Mouse (Mus musculus): ENCODE data around the gene Astl. TPM values are rescaled to one million over a fixed set of nuclear protein-coding genes. Genes with fewer than 3 reads are reported as not detected.
"Not testable (repeated sequence)": the region's sequence is repeated elsewhere in the genome, so short reads cannot be mapped to it uniquely, and the experiment has no call there.

Gene Astl
- not detected in 2 replicates for polyA plus RNA-seq (2015; fragmentation: Nextera tagmentation; extraction: Ambion mirVana)

- Histone ChIP-seq H3K36me3 (no peaks in the 10 kb centered on the region), H3K9ac (no peak within 1 kb of the TSS), H3K27me3 (peaks cover 14% of the 10 kb centered on the region), H3K9me3 (replicated peaks) (no peaks in the 10 kb centered on the region), H3K4me3 (replicated peaks) (peak within 1 kb of the TSS; percentile 60), H3K27ac (no peak within 1 kb of the TSS), H3K4me2 (peak within 1 kb of the TSS; percentile 86), H3K4me1 (peaks cover 45% of the 10 kb centered on the region)
- 83% methylated on average over 4 of the region's 4 CpGs for WGBS
- ATAC-seq (replicated peaks; ENCODE audit: low FRiP score), result no peak
Observed at GRCm38 (mm10) chr2:127338416-127338815, at the start of gene Astl. Astl (plus strand) TSS chr2:127338639.

GRCm38 (mm10) chr2:127292250-127292649 lies 46.2 kb upstream of the Astl start:
- 0 out of 2 replicates have a peak, but pooled peaks cover 2% of the 10 kb centered on the region for H3K4me1 ChIP-seq
- H3K9ac ChIP-seq, result no peak overlapping the region
- no peak overlapping the region for H3K4me2 ChIP-seq
- no peaks in the 10 kb centered on the region for H3K27me3 ChIP-seq
- no peaks in the 10 kb centered on the region for H3K9me3 ChIP-seq (replicated peaks)
- peak; percentile 76 for ATAC-seq (replicated peaks; ENCODE audit: low FRiP score)
- no peak overlapping the region for H3K4me3 ChIP-seq (replicated peaks)
- 46% methylated on average over 4 of the region's 4 CpGs for WGBS
- H3K27ac ChIP-seq, result peak overlapping the region; percentile 72
- H3K36me3 ChIP-seq, result peaks cover 78% of the 10 kb centered on the region

GRCm38 (mm10) chr2:127297001-127297805 lies 41.2 kb upstream of the Astl start:
- Histone ChIP-seq H3K36me3 (peaks cover 89% of the 10 kb centered on the region), H3K4me2 (no peak overlapping the region), H3K27ac (no peak overlapping the region), H3K27me3 (no peaks in the 10 kb centered on the region), H3K4me1 (no peaks in the 10 kb centered on the region), H3K4me3 (replicated peaks) (no peak overlapping the region), H3K9me3 (replicated peaks) (no peaks in the 10 kb centered on the region), H3K9ac (no peak overlapping the region)
- WGBS, result 86% methylated on average over 7 of the region's 7 CpGs
- no peak for ATAC-seq (replicated peaks; ENCODE audit: low FRiP score)

GRCm38 (mm10) chr2:127298056-127298455 lies 40.4 kb upstream of the Astl start:
- no peak overlapping the region for H3K4me3 ChIP-seq (replicated peaks)
- H3K9ac ChIP-seq, result no peak overlapping the region
- H3K27ac ChIP-seq, result no peak overlapping the region
- no peaks in the 10 kb centered on the region for H3K4me1 ChIP-seq
- H3K4me2 ChIP-seq, result no peak overlapping the region
- peaks cover 83% of the 10 kb centered on the region for H3K36me3 ChIP-seq
- 97% methylated on average over 1 of the region's 1 CpGs for WGBS
- no peaks in the 10 kb centered on the region for H3K9me3 ChIP-seq (replicated peaks)
- no peak for ATAC-seq (replicated peaks; ENCODE audit: low FRiP score)
- H3K27me3 ChIP-seq, result no peaks in the 10 kb centered on the region

- H3K36me3 ChIP-seq, result peaks cover 58% of the 10 kb centered on the region
Observed at GRCm38 (mm10) chr2:127300701-127301100, 37.7 kb upstream of the Astl start.

GRCm38 (mm10) chr2:127301883-127302282 lies 36.6 kb upstream of the Astl start:
- Histone ChIP-seq H3K27ac (no peak overlapping the region), H3K9me3 (replicated peaks) (no peaks in the 10 kb centered on the region), H3K9ac (no peak overlapping the region), H3K4me3 (replicated peaks) (no peak overlapping the region), H3K27me3 (no peaks in the 10 kb centered on the region), H3K36me3 (peaks cover 46% of the 10 kb centered on the region), H3K4me2 (no peak overlapping the region), H3K4me1 (no peaks in the 10 kb centered on the region)
- WGBS, result 93% methylated on average over 3 of the region's 3 CpGs
- ATAC-seq (replicated peaks; ENCODE audit: low FRiP score), result no peak

More at GRCm38 (mm10) chr2:127300701-127301100, 37.7 kb upstream of the Astl start:
- Histone ChIP-seq H3K27me3 (no peaks in the 10 kb centered on the region), H3K4me1 (no peaks in the 10 kb centered on the region), H3K9ac (no peak overlapping the region), H3K4me2 (no peak overlapping the region), H3K9me3 (replicated peaks) (no peaks in the 10 kb centered on the region), H3K4me3 (replicated peaks) (no peak overlapping the region), H3K27ac (no peak overlapping the region)
- no peak for ATAC-seq (replicated peaks; ENCODE audit: low FRiP score)
- WGBS, result 76% methylated on average over 3 of the region's 3 CpGs

- H3K4me1 ChIP-seq; H3K27me3 ChIP-seq; H3K9me3 ChIP-seq (replicated peaks); ATAC-seq (replicated peaks; ENCODE audit: low FRiP score); H3K27ac ChIP-seq; H3K9ac ChIP-seq; H3K4me2 ChIP-seq; H3K4me3 ChIP-seq (replicated peaks): not testable (repeated sequence)
- 88% methylated on average over 4 of the region's 4 CpGs for WGBS
- H3K36me3 ChIP-seq, result peaks cover 23% of the 10 kb centered on the region
Observed at GRCm38 (mm10) chr2:127304192-127304591, 34.2 kb upstream of the Astl start.

GRCm38 (mm10) chr2:127304609-127305210 lies 33.7 kb upstream of the Astl start:
- no peaks in the 10 kb centered on the region for H3K9me3 ChIP-seq (replicated peaks)
- WGBS, result 84% methylated on average over 3 of the region's 3 CpGs
- H3K4me3 ChIP-seq (replicated peaks), result no peak overlapping the region
- H3K27me3 ChIP-seq, result no peaks in the 10 kb centered on the region
- peaks cover 18% of the 10 kb centered on the region for H3K36me3 ChIP-seq
- no peak overlapping the region for H3K4me2 ChIP-seq
- H3K27ac ChIP-seq, result no peak overlapping the region
- no peak for ATAC-seq (replicated peaks; ENCODE audit: low FRiP score)
- no peaks in the 10 kb centered on the region for H3K4me1 ChIP-seq
- no peak overlapping the region for H3K9ac ChIP-seq

GRCm38 (mm10) chr2:127306123-127306522 lies 32.3 kb upstream of the Astl start:
- no peak for ATAC-seq (replicated peaks; ENCODE audit: low FRiP score)
- Histone ChIP-seq H3K9ac (no peak overlapping the region), H3K27me3 (no peaks in the 10 kb centered on the region), H3K27ac (no peak overlapping the region), H3K9me3 (replicated peaks) (no peaks in the 10 kb centered on the region), H3K4me3 (replicated peaks) (no peak overlapping the region), H3K4me2 (no peak overlapping the region), H3K36me3 (0 out of 2 replicates have a peak, but pooled peaks cover 5% of the 10 kb centered on the region), H3K4me1 (no peaks in the 10 kb centered on the region)

GRCm38 (mm10) chr2:127307179-127307578 lies 31.3 kb upstream of the Astl start:
- no peak overlapping the region for H3K9ac ChIP-seq
- H3K4me1 ChIP-seq, result no peaks in the 10 kb centered on the region
- H3K27ac ChIP-seq, result no peak overlapping the region
- no peaks in the 10 kb centered on the region for H3K27me3 ChIP-seq
- no peak overlapping the region for H3K4me3 ChIP-seq (replicated peaks)
- H3K9me3 ChIP-seq (replicated peaks), result peaks cover 4% of the 10 kb centered on the region; the same call in 1 of the 2 replicates
- 46% methylated on average over 3 of the region's 3 CpGs for WGBS
- ATAC-seq (replicated peaks; ENCODE audit: low FRiP score), result no peak
- no peak overlapping the region for H3K4me2 ChIP-seq
- H3K36me3 ChIP-seq, result no peaks in the 10 kb centered on the region

- H3K4me3 ChIP-seq (replicated peaks), result no peak overlapping the region
- no peaks in the 10 kb centered on the region for H3K36me3 ChIP-seq
- H3K4me2 ChIP-seq, result no peak overlapping the region
- H3K27me3 ChIP-seq, result no peaks in the 10 kb centered on the region
- H3K4me1 ChIP-seq, result no peaks in the 10 kb centered on the region
- peaks cover 4% of the 10 kb centered on the region; the same call in 1 of the 2 replicates for H3K9me3 ChIP-seq (replicated peaks)
- 93% methylated on average over 2 of the region's 2 CpGs for WGBS
- no peak overlapping the region for H3K9ac ChIP-seq
- no peak overlapping the region for H3K27ac ChIP-seq
- no peak for ATAC-seq (replicated peaks; ENCODE audit: low FRiP score)
Observed at GRCm38 (mm10) chr2:127308660-127309059, 29.8 kb upstream of the Astl start.

GRCm38 (mm10) chr2:127310246-127310645 lies 28.2 kb upstream of the Astl start:
- WGBS, result 40% methylated on average over 2 of the region's 2 CpGs
- H3K9me3 ChIP-seq (replicated peaks), result peaks cover 4% of the 10 kb centered on the region; the same call in 1 of the 2 replicates

More at GRCm38 (mm10) chr2:127310246-127310645, 28.2 kb upstream of the Astl start:
- Histone ChIP-seq H3K36me3 (no peaks in the 10 kb centered on the region), H3K27ac (no peak overlapping the region), H3K4me2 (no peak overlapping the region), H3K9ac (no peak overlapping the region), H3K4me3 (replicated peaks) (no peak overlapping the region), H3K27me3 (no peaks in the 10 kb centered on the region), H3K4me1 (peaks cover 4% of the 10 kb centered on the region; the same call in 1 of the 2 replicates)
- no peak for ATAC-seq (replicated peaks; ENCODE audit: low FRiP score)
